Mouse (Mus musculus) liver, embryonic 14.5 days (tissue): Measurements from ENCODE around the gene Spata13. TPM values are rescaled to one million over a fixed set of nuclear protein-coding genes. Genes with fewer than 3 reads are reported as not detected.

Experiments used
- ATAC-seq: fragments of 200-750 bp; cut with Nextera tagmentation; 2 replicates; pipeline ENCODE4 v1.8.0; 2017; ENCODE audit warnings: moderate number of reproducible peaks, mild to moderate bottlenecking, moderate library complexity; ENCODE audit not compliant: insufficient read depth
- DNase-seq, 3 experiments: peaks; one replicate each; pipeline ENCODE4 v3.0.0-alpha.2; 2012 to 2013; ENCODE audit warnings: low read depth in 3 of 3, low spot score in 3 of 3
- H3K27ac ChIP-seq: fragments of 300-500 bp; sonication (generic); 2 replicates; pipeline ENCODE4 v1.5.1; 2014; ENCODE audit warnings: moderate library complexity, mild to moderate bottlenecking, control low read depth, inconsistent platforms
- H3K27me3 ChIP-seq: fragments of 300-500 bp; sonication (generic); 2 replicates; pipeline ENCODE4 v1.6.1; 2014; ENCODE audit warnings: mild to moderate bottlenecking, low read length, moderate library complexity; ENCODE audit not compliant: control insufficient read depth, insufficient read depth
- H3K36me3 ChIP-seq: fragments of 300-500 bp; sonication (generic); replicated peaks from 2 replicates; pipeline ENCODE4 v1.6.1; 2014; ENCODE audit warnings: low read depth; ENCODE audit not compliant: control insufficient read depth, insufficient read depth
- H3K4me1 ChIP-seq, 2 experiments: fragments of 200-500 bp in 1 of 2; fragments of 300-500 bp in 1 of 2; sonication (generic) in 1 of 2; replicated peaks; 2 replicates each; pipeline ENCODE4 v1.6.1; 2012 to 2014; ENCODE audit warnings: antibody characterized with exemption in 1 of 2, inconsistent platforms in 1 of 2, low read length in 1 of 2; ENCODE audit not compliant: control insufficient read depth in 2 of 2, insufficient read depth in 2 of 2
- H3K4me2 ChIP-seq: fragments of 300-500 bp; sonication (generic); 2 replicates; pipeline ENCODE4 v1.6.1; 2014; ENCODE audit warnings: low read depth, mild to moderate bottlenecking, control low read depth, moderate library complexity
- H3K4me3 ChIP-seq, 2 experiments: fragments of 200-500 bp in 1 of 2; fragments of 300-500 bp in 1 of 2; sonication (generic) in 1 of 2; 2 replicates each; pipeline ENCODE4 v1.5.1; 2012 to 2014; ENCODE audit warnings: low read depth in 2 of 2, low read length in 2 of 2, mild to moderate bottlenecking in 2 of 2, control low read depth in 1 of 2, inconsistent platforms in 1 of 2, moderate library complexity in 1 of 2; ENCODE audit not compliant: insufficient read depth in 1 of 2
- H3K9ac ChIP-seq: fragments of 300-500 bp; sonication (generic); replicated peaks from 2 replicates; pipeline ENCODE4 v1.6.1; 2014; ENCODE audit warnings: mild to moderate bottlenecking, control low read depth, moderate library complexity
- H3K9me3 ChIP-seq: fragments of 300-500 bp; sonication (generic); 2 replicates; pipeline ENCODE4 v1.6.1; 2016; ENCODE audit warnings: low read length, mixed read lengths; ENCODE audit not compliant: control insufficient read depth
- CTCF ChIP-seq: IDR thresholded peaks from 2 replicates; pipeline ENCODE4 v1.5.1; 2016; ENCODE audit warnings: antibody characterized with exemption, low read depth, control low read depth
- EP300 ChIP-seq: IDR thresholded peaks from 2 replicates; pipeline ENCODE4 v1.6.1; 2016; ENCODE audit warnings: antibody characterized with exemption, low read depth
- WGBS: fragments of 180-500 bp; shearing (Covaris S2); extraction: QIAGEN DNeasy Blood & Tissue Kit; methylation state at CpG from one replicate; pipeline ENCODE4 v1.1.7; 2014; ENCODE audit not compliant: insufficient replicate concordance; 5-methylcytosine and 5-hydroxymethylcytosine counted together
- polyA plus RNA-seq, 2 experiments: library from polyadenylated mRNA; depleted of rRNA in 1 of 2; stranded (reverse) in 1 of 2; unstranded in 1 of 2; fragments of >200 nt; fragmentation: Nextera tagmentation in 1 of 2; extraction: Ambion mirVana in 1 of 2; gene quantifications; 2 replicates each; pipeline versions ENCODE4 v1.2.1 to v1.2.3; 2012 to 2014

The Spata13 gene
- polyA plus RNA-seq, 2 experiments, result 5.5 to 14.1 TPM

DNA sequence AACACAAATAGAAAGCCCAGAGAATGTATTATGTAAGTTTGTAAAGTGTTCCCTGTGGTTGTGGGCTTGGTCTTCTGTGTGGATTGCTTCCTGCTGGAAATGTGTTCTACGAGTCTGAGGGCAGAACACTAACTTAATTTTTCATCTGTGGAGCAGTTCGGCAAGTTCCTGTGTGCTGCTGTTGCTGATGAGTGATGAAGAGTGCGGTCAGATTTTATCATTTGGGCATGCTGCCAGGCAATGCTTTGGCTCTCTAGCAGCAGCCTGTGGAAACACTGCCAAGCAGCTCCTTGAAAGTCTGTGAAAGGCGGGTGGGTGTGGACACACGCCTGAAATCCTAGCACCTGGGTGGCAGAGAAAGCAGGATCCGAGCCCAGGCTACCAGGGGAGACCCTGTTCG, 41.0 kb upstream of the Spata13 start:
- WGBS, result 29% methylated on average over 7 of the region's 7 CpGs
- H3K4me3 ChIP-seq, result no peak overlapping the region
- DNase-seq, result no peak
- H3K9me3 ChIP-seq, result no peaks in the 10 kb centered on the region
- H3K4me1 ChIP-seq, result peaks cover 0 to 2% of the 10 kb centered on the region in 2 experiments; a peak in 1 of 4 replicates
- H3K9ac ChIP-seq, result no peak overlapping the region
- H3K27ac ChIP-seq, result no peak overlapping the region
- no peaks in the 10 kb centered on the region for H3K36me3 ChIP-seq
- no peak overlapping the region for H3K4me2 ChIP-seq
- TF ChIP-seq CTCF (no peak), EP300 (no peak)
- no peaks in the 10 kb centered on the region for H3K27me3 ChIP-seq
- no peak for ATAC-seq

DNA sequence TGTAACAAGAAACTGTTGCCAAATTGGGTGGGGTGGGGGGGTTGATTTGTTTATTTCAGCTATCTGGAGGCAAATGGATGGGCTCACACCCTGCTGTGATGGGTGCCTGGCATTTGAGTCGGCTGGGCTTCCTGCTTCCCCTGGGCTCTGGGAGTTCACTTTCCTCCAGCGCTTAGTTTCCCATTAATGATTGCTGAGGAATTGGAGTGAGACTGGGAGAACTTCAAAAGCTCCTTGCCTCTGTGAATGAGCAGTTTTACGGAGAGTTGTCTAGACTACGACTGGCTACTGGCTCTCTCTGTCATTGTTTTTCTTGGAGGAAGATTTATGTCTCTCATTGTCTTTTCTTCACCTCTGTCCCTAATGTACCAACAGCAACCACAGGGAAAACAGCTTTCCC, 36.2 kb upstream of the Spata13 start:
- Histone ChIP-seq H3K36me3 (no peaks in the 10 kb centered on the region), H3K27me3 (no peaks in the 10 kb centered on the region), H3K4me3 (no peak overlapping the region), H3K9me3 (no peaks in the 10 kb centered on the region), H3K9ac (no peak overlapping the region), H3K4me2 (no peak overlapping the region), H3K27ac (no peak overlapping the region), H3K4me1 (no peaks in the 10 kb centered on the region)
- no peak for TF ChIP-seq CTCF
- ATAC-seq, result no peak
- 27% methylated on average over 4 of the region's 4 CpGs for WGBS
- no peak for DNase-seq

GRCm38 (mm10) chr14:60599044-60599443, 34.8 kb upstream of the Spata13 start:
- Histone ChIP-seq H3K27ac (no peak overlapping the region), H3K27me3 (no peaks in the 10 kb centered on the region), H3K4me3 (no peak overlapping the region), H3K36me3 (no peaks in the 10 kb centered on the region), H3K4me1 (no peaks in the 10 kb centered on the region), H3K4me2 (no peak overlapping the region), H3K9ac (no peak overlapping the region), H3K9me3 (no peaks in the 10 kb centered on the region)
- WGBS, result 48% methylated on average over 2 of the region's 2 CpGs
- no peak for ATAC-seq
- TF ChIP-seq EP300 (no peak), CTCF (no peak)
- no peak for DNase-seq

DNA sequence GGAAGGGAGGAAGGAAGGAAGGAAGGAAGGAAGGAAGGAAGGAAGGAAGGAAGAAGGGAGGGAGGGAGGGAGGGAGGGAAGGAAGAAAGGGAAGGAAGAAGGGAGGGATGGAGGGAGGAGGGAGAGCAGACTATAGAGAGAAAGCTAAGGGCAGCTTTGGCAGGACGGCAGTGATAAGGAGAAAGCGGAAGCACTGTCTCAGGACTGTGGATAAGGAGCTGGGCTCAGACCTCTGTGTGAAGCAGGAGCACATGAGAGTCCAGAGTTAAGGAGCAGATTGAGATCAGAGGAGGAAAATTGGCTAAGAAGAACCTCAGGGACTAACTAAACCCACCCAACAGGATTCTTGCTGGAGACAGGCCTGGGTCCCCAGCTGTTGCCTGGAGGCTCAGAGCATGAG, 28.2 kb upstream of the Spata13 start:
- H3K4me1 ChIP-seq, result no peaks in the 10 kb centered on the region
- no peak overlapping the region for H3K27ac ChIP-seq
- WGBS, result 38% methylated on average over 2 of the region's 2 CpGs
- ATAC-seq (no peak), DNase-seq (no peak)
- TF ChIP-seq EP300 (no peak), CTCF (no peak)
- no peak overlapping the region for H3K9ac ChIP-seq
- H3K4me2 ChIP-seq, result no peak overlapping the region
- H3K36me3 ChIP-seq, result no peaks in the 10 kb centered on the region
- no peaks in the 10 kb centered on the region for H3K9me3 ChIP-seq
- H3K4me3 ChIP-seq, result no peak overlapping the region
- H3K27me3 ChIP-seq, result no peaks in the 10 kb centered on the region

DNA sequence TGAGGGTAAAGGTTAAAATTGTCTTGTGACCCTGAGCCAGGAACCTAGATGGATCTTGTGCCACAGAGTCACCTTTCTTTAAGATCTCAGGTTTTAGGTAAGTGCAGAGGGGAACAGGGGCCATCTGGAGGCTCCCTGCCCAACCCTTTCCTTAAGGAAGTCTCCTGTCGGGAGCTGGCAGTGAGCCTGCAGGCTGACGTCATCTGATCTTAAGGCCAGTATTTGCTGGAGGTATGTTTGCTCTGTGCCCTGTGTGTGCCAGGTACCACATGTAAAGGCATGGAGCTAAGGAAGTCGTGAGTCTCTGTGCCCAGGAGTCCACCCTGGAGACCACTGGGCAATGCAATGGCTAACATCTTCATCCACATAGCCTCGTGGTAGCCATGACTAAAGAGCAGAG, 27.6 kb upstream of the Spata13 start:
- no peak overlapping the region for H3K4me2 ChIP-seq
- no peaks in the 10 kb centered on the region for H3K9me3 ChIP-seq
- no peak overlapping the region for H3K27ac ChIP-seq
- DNase-seq (no peak), ATAC-seq (no peak)
- no peak for TF ChIP-seq CTCF
- no peak for TF ChIP-seq EP300
- no peaks in the 10 kb centered on the region for H3K4me1 ChIP-seq
- H3K4me3 ChIP-seq, result no peak overlapping the region
- no peaks in the 10 kb centered on the region for H3K27me3 ChIP-seq
- no peak overlapping the region for H3K9ac ChIP-seq
- H3K36me3 ChIP-seq, result no peaks in the 10 kb centered on the region
- WGBS, result 65% methylated on average over 4 of the region's 4 CpGs

DNA sequence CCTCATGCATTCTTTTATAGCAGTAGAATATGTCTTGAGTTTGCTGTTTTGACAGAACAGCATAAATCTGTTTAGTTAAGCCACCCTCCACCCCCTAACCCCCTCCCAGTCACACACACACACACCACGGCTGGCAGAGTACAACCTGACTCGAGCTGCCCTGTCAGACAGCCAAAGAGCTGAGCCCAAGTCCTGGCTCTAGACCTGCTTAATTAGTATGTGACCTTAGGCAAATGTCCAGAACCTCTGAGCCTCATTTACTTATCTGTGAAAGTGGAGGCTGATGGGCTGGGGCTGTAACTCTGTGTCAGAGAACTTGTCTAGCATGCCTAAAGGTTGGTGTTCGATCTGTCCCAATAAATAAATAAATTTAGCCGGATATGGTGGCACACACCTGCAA, 26.1 kb upstream of the Spata13 start:
- Histone ChIP-seq H3K4me2 (no peak overlapping the region), H3K36me3 (no peaks in the 10 kb centered on the region), H3K4me3 (no peak overlapping the region), H3K27me3 (no peaks in the 10 kb centered on the region), H3K27ac (no peak overlapping the region), H3K4me1 (no peaks in the 10 kb centered on the region), H3K9me3 (no peaks in the 10 kb centered on the region), H3K9ac (no peak overlapping the region)
- WGBS, result 72% methylated on average over 4 of the region's 4 CpGs
- DNase-seq, result no peak
- ATAC-seq, result no peak
- TF ChIP-seq CTCF, result no peak
- TF ChIP-seq EP300, result no peak
